Mouse (Mus musculus): ENCODE measurements around the gene Arf1.

DNA sequence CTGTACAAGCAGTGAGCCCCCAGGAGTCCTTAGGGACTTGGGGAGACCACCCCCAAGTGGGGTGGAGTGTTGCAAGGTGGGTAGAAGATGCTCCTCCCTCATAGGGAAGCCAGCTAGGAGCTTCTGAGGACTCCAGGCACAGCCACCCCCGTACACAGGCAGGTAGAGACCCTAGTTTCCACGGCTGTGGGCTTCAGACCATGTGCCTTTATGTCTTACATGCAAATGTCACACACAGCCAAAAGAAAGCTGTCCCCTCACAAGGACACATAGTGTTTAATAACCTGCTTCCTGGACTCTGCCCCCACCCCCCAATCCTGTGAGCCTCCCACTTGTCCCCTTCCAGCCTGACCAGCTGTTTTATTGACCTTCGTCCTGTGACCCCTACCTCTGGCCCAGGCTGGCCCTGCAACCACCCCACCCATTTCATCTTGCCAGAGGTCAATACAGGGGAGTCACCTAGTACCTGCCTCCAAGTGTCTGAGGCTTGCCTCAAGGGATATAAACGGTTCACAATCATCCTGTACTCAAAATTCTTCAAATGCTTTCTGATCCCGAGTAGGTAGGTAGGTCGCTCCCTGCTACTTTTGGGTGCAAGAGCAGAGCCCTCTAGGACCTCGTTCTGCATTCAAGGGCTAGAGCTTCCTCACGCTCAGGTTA lies 37.2 kb upstream of the Arf1 start:
- no peak for TF ChIP-seq CTCF (conservative IDR thresholded peaks at IDR 0.05 in 1 of 2, IDR thresholded peaks at IDR 0.05 in 1 of 2; ENCODE audit: low read depth in 2 of 2, low read length in 2 of 2)
- TF ChIP-seq USF2 (conservative IDR thresholded peaks at IDR 0.05; ENCODE audit: low read depth, low read length): no peak
- TF ChIP-seq EP300 (IDR thresholded peaks at IDR 0.05; ENCODE audit: low read length): no peak
- TF ChIP-seq POLR2A (IDR thresholded peaks at IDR 0.05; ENCODE audit: low read depth, low read length): no peak
- no peak for TF ChIP-seq MAX (IDR thresholded peaks at IDR 0.05; ENCODE audit: low read length)
- no peak for TF ChIP-seq JUND (conservative IDR thresholded peaks at IDR 0.05; ENCODE audit: low read depth, low read length)
- TF ChIP-seq USF1 (IDR thresholded peaks at IDR 0.05; ENCODE audit: low read depth, low read length): no peak
- TF ChIP-seq TBP (conservative IDR thresholded peaks at IDR 0.05; ENCODE audit: low read depth, low read length): no peak
- TF ChIP-seq MEF2A (IDR thresholded peaks at IDR 0.05; ENCODE audit: borderline replicate concordance, low read depth, low read length): no peak
- no peak for TF ChIP-seq HCFC1 (IDR thresholded peaks at IDR 0.05; ENCODE audit: low read depth, low read length)
- TF ChIP-seq MAFK (IDR thresholded peaks at IDR 0.05; ENCODE audit: insufficient replicate concordance, low read length): no peak
- no peak for TF ChIP-seq ZMIZ1 (IDR thresholded peaks at IDR 0.05; ENCODE audit: low read depth, low read length)
- no peak for TF ChIP-seq MXI1 (IDR thresholded peaks at IDR 0.05; ENCODE audit: low read depth, low read length)
